Mouse (Mus musculus): ENCODE data around the gene Gchfr.

DNA sequence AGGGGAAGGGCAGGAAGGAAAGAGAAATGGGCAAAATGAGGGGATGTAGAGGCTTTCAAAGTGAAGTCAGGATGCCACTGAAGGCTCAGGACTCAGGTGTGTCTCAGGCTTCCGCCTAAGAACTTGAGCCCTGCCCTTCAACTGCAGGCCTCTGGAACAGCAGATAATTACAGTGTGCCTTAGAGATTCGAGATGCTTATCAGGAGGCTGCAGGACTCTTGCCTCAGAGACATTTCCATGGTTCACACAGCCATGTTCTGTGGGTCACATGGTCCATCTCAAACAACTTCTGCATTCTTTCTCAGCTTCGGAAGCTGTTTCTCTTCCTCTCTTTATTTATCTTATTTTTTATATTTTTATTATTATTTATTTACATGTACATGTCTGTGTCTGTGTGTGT, 4.4 kb upstream of the Gchfr start:
- TF ChIP-seq POLR2A (IDR thresholded peaks at IDR 0.05; ENCODE audit: insufficient read depth, low read depth, low read length) (no peak), CTCF (IDR thresholded peaks at IDR 0.05; ENCODE audit: insufficient read depth, low read depth, low read length) (no peak)

Measured in olfactory bulb, adult 2 months (tissue).